ENCODE assay signal across 26 mouse cellular contexts in the genomic region with DNA sequence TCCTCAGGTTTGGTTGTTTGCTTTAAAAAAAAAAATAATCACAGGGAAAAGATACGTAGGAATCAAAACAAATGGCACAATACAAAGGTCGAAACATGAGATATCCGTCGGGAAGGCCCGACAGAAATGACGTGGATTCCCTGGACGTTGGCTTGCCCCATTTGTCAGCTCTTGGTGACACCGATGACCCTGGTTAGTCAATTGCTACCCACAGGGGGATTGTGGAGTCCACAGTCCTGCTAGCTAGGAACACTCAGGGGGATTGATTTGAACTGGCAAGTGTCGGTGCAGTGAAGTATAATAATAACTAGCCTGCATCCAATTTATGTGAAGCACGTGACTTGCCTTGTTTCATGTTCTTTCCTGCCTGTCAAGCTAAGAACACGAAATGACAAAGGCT. TPM values are rescaled to one million over a fixed set of nuclear protein-coding genes. Genes with fewer than 3 reads are reported as not detected.
DNase-seq lines count a peak whose midpoint lies in the region; ATAC-seq and TF ChIP-seq lines count a peak whose summit lies in the region.
"Had no signal": no experiment of that assay in that cellular context is flagged by ENCODE, and none has a peak within 500 bp of the region (broad histone marks: within the 10 kb centered on the region; RNA-seq: fewer than 3 reads in every experiment).

No protein-coding gene starts in this region.

- no peak for DNase-seq in forebrain, postnatal 0 days
- DNase-seq in liver, embryonic 11.5 days (ENCODE audit: low spot score), result no peak
- DNase-seq in brain, adult 2 months (ENCODE audit: low read depth, low spot score), result peak; percentile 13
- DNase-seq in layer of hippocampus, adult 2 months (ENCODE audit: low spot score in 2 of 2), result no peak
- no peak for DNase-seq in thymus, postnatal 14 days
- DNase-seq: B cell, adult 2 months; cerebellum, adult 8-10 months; heart, postnatal 36 days; layer of hippocampus, postnatal 36 days; lung, embryonic 14.5 days; lung, postnatal 4 days; right cerebral cortex, postnatal 4 days; thymus, postnatal 36 days had no signal

- H3K4me3 ChIP-seq in forebrain, postnatal 0 days (ENCODE audit: low read depth, low read length), result no peak overlapping the region
- H3K4me3 ChIP-seq in forebrain, embryonic 15.5 days, result no peak overlapping the region
- no peak overlapping the region for H3K4me3 ChIP-seq in liver, embryonic 16.5 days (ENCODE audit: low read depth, low read length)
- no peak overlapping the region for H3K4me3 ChIP-seq in liver, embryonic 11.5 days (ENCODE audit: low read depth, low read length)
- H3K4me3 ChIP-seq in embryonic facial prominence, embryonic 13.5 days, result no peak overlapping the region
- no peak overlapping the region for H3K4me3 ChIP-seq in layer of hippocampus, adult 2 months
- H3K4me3 ChIP-seq: heart, embryonic 13.5 days; kidney, embryonic 15.5 days; limb, embryonic 10.5 days; neural tube, embryonic 13.5 days had no signal

- no peak overlapping the region for H3K27ac ChIP-seq in forebrain, postnatal 0 days (ENCODE audit: low read depth, low read length)
- no peak overlapping the region for H3K27ac ChIP-seq in forebrain, embryonic 15.5 days (replicated peaks)
- peak overlapping the region; percentile 45; the same call in 1 of the 2 replicates for H3K27ac ChIP-seq in liver, embryonic 16.5 days (ENCODE audit: low read length)
- no peak overlapping the region for H3K27ac ChIP-seq in liver, embryonic 11.5 days (ENCODE audit: low read depth, low read length)
- no peak overlapping the region for H3K27ac ChIP-seq in embryonic facial prominence, embryonic 13.5 days
- H3K27ac ChIP-seq in layer of hippocampus, adult 2 months, result no peak overlapping the region
- H3K27ac ChIP-seq: heart, embryonic 13.5 days; kidney, embryonic 15.5 days; limb, embryonic 10.5 days; neural tube, embryonic 13.5 days had no signal

- no peak overlapping the region for H3K4me2 ChIP-seq in forebrain, postnatal 0 days (ENCODE audit: low read depth)
- H3K4me2 ChIP-seq in forebrain, embryonic 15.5 days (replicated peaks), result no peak overlapping the region
- H3K4me2 ChIP-seq in liver, embryonic 16.5 days (ENCODE audit: low read depth, low read length), result no peak overlapping the region
- H3K4me2 ChIP-seq in liver, embryonic 11.5 days, result no peak overlapping the region
- H3K4me2 ChIP-seq in embryonic facial prominence, embryonic 13.5 days, result no peak overlapping the region
- H3K4me2 ChIP-seq: heart, embryonic 13.5 days; kidney, embryonic 15.5 days; lung, embryonic 14.5 days; neural tube, embryonic 13.5 days had no signal

- H3K4me1 ChIP-seq in forebrain, postnatal 0 days (ENCODE audit: insufficient read depth), result no peaks in the 10 kb centered on the region
- H3K4me1 ChIP-seq in forebrain, embryonic 15.5 days, result peaks cover 4% of the 10 kb centered on the region; the same call in 1 of the 2 replicates
- peaks cover 6% of the 10 kb centered on the region; the same call in 1 of the 2 replicates for H3K4me1 ChIP-seq in liver, embryonic 16.5 days (ENCODE audit: control insufficient read depth, low read depth, low read length)
- no peaks in the 10 kb centered on the region for H3K4me1 ChIP-seq in liver, embryonic 11.5 days (replicated peaks; ENCODE audit: control insufficient read depth, insufficient read depth, low read length)
- peaks cover 32% of the 10 kb centered on the region for H3K4me1 ChIP-seq in embryonic facial prominence, embryonic 13.5 days

- ATAC-seq in forebrain, postnatal 0 days, result no peak
- no peak for ATAC-seq in forebrain, embryonic 15.5 days (replicated peaks)
- 0 out of 2 replicates have a peak, but pooled peaks have one; percentile 35 for ATAC-seq in liver, embryonic 16.5 days (ENCODE audit: low read depth)
- ATAC-seq in liver, embryonic 11.5 days (replicated peaks; ENCODE audit: low FRiP score), result no peak
- ATAC-seq in embryonic facial prominence, embryonic 13.5 days (ENCODE audit: insufficient number of reproducible peaks, insufficient read depth, low FRiP score, low TSS enrichment, low read depth), result no peak
- ATAC-seq: forebrain, embryonic 16.5 days had no signal

- H3K9me3 ChIP-seq in forebrain, postnatal 0 days (ENCODE audit: low read length), result no peaks in the 10 kb centered on the region
- H3K9me3 ChIP-seq in forebrain, embryonic 15.5 days, result no peaks in the 10 kb centered on the region
- no peaks in the 10 kb centered on the region for H3K9me3 ChIP-seq in liver, embryonic 16.5 days (replicated peaks; ENCODE audit: control insufficient read depth, low read length)
- no peaks in the 10 kb centered on the region for H3K9me3 ChIP-seq in liver, embryonic 11.5 days (ENCODE audit: control insufficient read depth, low read length)
- no peaks in the 10 kb centered on the region for H3K9me3 ChIP-seq in embryonic facial prominence, embryonic 13.5 days
- H3K9me3 ChIP-seq: heart, embryonic 13.5 days; kidney, embryonic 15.5 days; limb, embryonic 10.5 days; neural tube, embryonic 13.5 days had no signal

- peak overlapping the region; percentile 14; the same call in 1 of the 2 replicates for H3K9ac ChIP-seq in forebrain, postnatal 0 days
- H3K9ac ChIP-seq in forebrain, embryonic 15.5 days (replicated peaks), result no peak overlapping the region
- no peak overlapping the region for H3K9ac ChIP-seq in liver, embryonic 16.5 days (ENCODE audit: low read depth, low read length)
- no peak overlapping the region for H3K9ac ChIP-seq in liver, embryonic 11.5 days (ENCODE audit: low read depth, low read length)
- H3K9ac ChIP-seq in embryonic facial prominence, embryonic 13.5 days, result peak overlapping the region; percentile 32; the same call in 1 of the 2 replicates
- H3K9ac ChIP-seq: heart, embryonic 13.5 days; kidney, embryonic 15.5 days; lung, embryonic 14.5 days; neural tube, embryonic 13.5 days had no signal

- H3K36me3 ChIP-seq in forebrain, postnatal 0 days (ENCODE audit: insufficient read depth), result peaks cover 54% of the 10 kb centered on the region
- H3K36me3 ChIP-seq in forebrain, embryonic 15.5 days, result peaks cover 53% of the 10 kb centered on the region
- H3K36me3 ChIP-seq in liver, embryonic 16.5 days (ENCODE audit: control insufficient read depth, insufficient read depth), result peaks cover 3% of the 10 kb centered on the region; the same call in 1 of the 2 replicates
- H3K36me3 ChIP-seq in liver, embryonic 11.5 days (ENCODE audit: control insufficient read depth, insufficient read depth, low read length), result peaks cover 8% of the 10 kb centered on the region
- H3K36me3 ChIP-seq in embryonic facial prominence, embryonic 13.5 days, result peaks cover 35% of the 10 kb centered on the region

- no peaks in the 10 kb centered on the region for H3K27me3 ChIP-seq in forebrain, postnatal 0 days (ENCODE audit: insufficient read depth, low read length)
- H3K27me3 ChIP-seq in forebrain, embryonic 15.5 days, result no peaks in the 10 kb centered on the region
- no peaks in the 10 kb centered on the region for H3K27me3 ChIP-seq in liver, embryonic 16.5 days (ENCODE audit: control insufficient read depth, insufficient read depth, low read depth, low read length)
- H3K27me3 ChIP-seq in liver, embryonic 11.5 days (replicated peaks; ENCODE audit: control insufficient read depth, insufficient read depth, low read length), result no peaks in the 10 kb centered on the region
- no peaks in the 10 kb centered on the region for H3K27me3 ChIP-seq in embryonic facial prominence, embryonic 13.5 days
- H3K27me3 ChIP-seq: heart, embryonic 13.5 days; kidney, embryonic 15.5 days; neural tube, embryonic 13.5 days had no signal

- no peak for TF ChIP-seq CTCF in forebrain, postnatal 0 days (IDR thresholded peaks at IDR 0.05; ENCODE audit: low read depth)
- no peak for TF ChIP-seq CTCF in layer of hippocampus, adult 2 months (conservative IDR thresholded peaks at IDR 0.05)

- WGBS in forebrain, postnatal 0 days, result 77% methylated on average over 11 of the region's 11 CpGs
- WGBS in forebrain, embryonic 15.5 days, result 79% methylated on average over 11 of the region's 11 CpGs
- 61% methylated on average over 11 of the region's 11 CpGs for WGBS in liver, embryonic 16.5 days (ENCODE audit: insufficient replicate concordance)
- 70% methylated on average over 11 of the region's 11 CpGs for WGBS in liver, embryonic 11.5 days
- 31% methylated on average over 11 of the region's 11 CpGs for WGBS in embryonic facial prominence, embryonic 13.5 days

RNA-seq across cellular contexts. Expression of gene Spg21, which starts 6.9 kb away (rescaled TPM):
- 62.0 and 92.1 TPM in 2 replicates for total RNA-seq in forebrain, postnatal 0 days (2014; rRNA removed)
- polyA plus RNA-seq in forebrain, postnatal 0 days (2015; fragmentation: Nextera tagmentation; extraction: Ambion mirVana), result 121 and 133 TPM in 2 replicates
- 133 and 139 TPM in 2 replicates for polyA plus RNA-seq in forebrain, embryonic 15.5 days (2015; fragmentation: Nextera tagmentation; extraction: Ambion mirVana)
- 24.6 and 26.7 TPM in 2 replicates for polyA plus RNA-seq in liver, embryonic 16.5 days (2015; fragmentation: Nextera tagmentation; extraction: Ambion mirVana)
- polyA plus RNA-seq in liver, embryonic 11.5 days (2014; fragmentation: Nextera tagmentation; extraction: Ambion mirVana), result 54.7 and 64.9 TPM in 2 replicates
- 116 and 123 TPM in 2 replicates for polyA plus RNA-seq in embryonic facial prominence, embryonic 13.5 days (2015; fragmentation: Nextera tagmentation; extraction: Ambion mirVana)
- 10 to 100 TPM; 32.3 to 33.6 TPM for total RNA-seq in layer of hippocampus, adult 2 months (2021)

RNA-seq across cellular contexts. Expression of gene Mtfmt, which starts 32.1 kb away (rescaled TPM):
- 18.1 and 19.3 TPM in 2 replicates for total RNA-seq in forebrain, postnatal 0 days (2014; rRNA removed)
- polyA plus RNA-seq in forebrain, postnatal 0 days (2015; fragmentation: Nextera tagmentation; extraction: Ambion mirVana), result 13.7 and 19.0 TPM in 2 replicates
- polyA plus RNA-seq in forebrain, embryonic 15.5 days (2015; fragmentation: Nextera tagmentation; extraction: Ambion mirVana), result 23.6 and 26.0 TPM in 2 replicates
- 5.1 and 6.3 TPM in 2 replicates for polyA plus RNA-seq in liver, embryonic 16.5 days (2015; fragmentation: Nextera tagmentation; extraction: Ambion mirVana)
- polyA plus RNA-seq in liver, embryonic 11.5 days (2014; fragmentation: Nextera tagmentation; extraction: Ambion mirVana), result 20.2 and 20.3 TPM in 2 replicates
- 24.1 and 28.3 TPM in 2 replicates for polyA plus RNA-seq in embryonic facial prominence, embryonic 13.5 days (2015; fragmentation: Nextera tagmentation; extraction: Ambion mirVana)
- 10 to 100 TPM; 18.5 to 20.3 TPM for total RNA-seq in layer of hippocampus, adult 2 months (2021)

RNA-seq across cellular contexts. Expression of gene Slc51b, which starts 44.9 kb away (rescaled TPM):
- not detected in 2 replicates for total RNA-seq in forebrain, postnatal 0 days (2014; rRNA removed)
- polyA plus RNA-seq in forebrain, postnatal 0 days (2015; fragmentation: Nextera tagmentation; extraction: Ambion mirVana), result not detected in 2 replicates
- polyA plus RNA-seq in forebrain, embryonic 15.5 days (2015; fragmentation: Nextera tagmentation; extraction: Ambion mirVana), result not detected in 2 replicates
- 0.17 TPM in 1 of 2 replicates, not detected in the other for polyA plus RNA-seq in liver, embryonic 16.5 days (2015; fragmentation: Nextera tagmentation; extraction: Ambion mirVana)
- not detected in 2 replicates for polyA plus RNA-seq in liver, embryonic 11.5 days (2014; fragmentation: Nextera tagmentation; extraction: Ambion mirVana)
- polyA plus RNA-seq in embryonic facial prominence, embryonic 13.5 days (2015; fragmentation: Nextera tagmentation; extraction: Ambion mirVana), result 1.1 TPM in 1 of 2 replicates, not detected in the other
- not detected for total RNA-seq in layer of hippocampus, adult 2 months (2021)
- total RNA-seq: gastrocnemius, adult 18-20 months; heart, postnatal 36 days; layer of hippocampus, postnatal 36 days; monocyte, adult 5-6 weeks had no signal
- polyA plus RNA-seq: cortical plate, adult 2 months; forebrain, embryonic 16.5 days; gonadal fat pad, adult 2 months; heart, embryonic 13.5 days; limb, embryonic 10.5 days; lung, embryonic 14.5 days; neural tube, embryonic 13.5 days had no signal

RNA-seq across cellular contexts. Expression of gene Ankdd1a, which starts 52.3 kb away (rescaled TPM):
- 3.3 TPM in 2 replicates for total RNA-seq in forebrain, postnatal 0 days (2014; rRNA removed)
- 0.25 and 0.50 TPM in 2 replicates for polyA plus RNA-seq in forebrain, postnatal 0 days (2015; fragmentation: Nextera tagmentation; extraction: Ambion mirVana)
- 0.23 and 0.26 TPM in 2 replicates for polyA plus RNA-seq in forebrain, embryonic 15.5 days (2015; fragmentation: Nextera tagmentation; extraction: Ambion mirVana)
- 0.06 TPM in 1 of 2 replicates, not detected in the other for polyA plus RNA-seq in liver, embryonic 16.5 days (2015; fragmentation: Nextera tagmentation; extraction: Ambion mirVana)
- polyA plus RNA-seq in liver, embryonic 11.5 days (2014; fragmentation: Nextera tagmentation; extraction: Ambion mirVana), result not detected in 2 replicates
- polyA plus RNA-seq in embryonic facial prominence, embryonic 13.5 days (2015; fragmentation: Nextera tagmentation; extraction: Ambion mirVana), result not detected in 2 replicates
- 1 to 10 TPM; 4.8 to 5.0 TPM for total RNA-seq in layer of hippocampus, adult 2 months (2021)
- total RNA-seq: gastrocnemius, adult 18-20 months; heart, postnatal 36 days had no signal
- polyA plus RNA-seq: heart, embryonic 13.5 days; intestine, embryonic 14.5 days; kidney, embryonic 15.5 days; limb, embryonic 10.5 days had no signal

Comparison
In these comparisons a context has a peak if more than half of its experiments do, and no peak if none do; other contexts are left out.
1. H3K9ac ChIP-seq: peak in forebrain, postnatal 0 days (single experiment) and embryonic facial prominence, embryonic 13.5 days (single experiment); none in forebrain, embryonic 15.5 days (single experiment), liver, embryonic 16.5 days (single experiment) and liver, embryonic 11.5 days (single experiment).